Mouse (Mus musculus): ENCODE results near the gene Ubl7.

GRCm38 (mm10) chr9:57956196-57956837 lies 45.5 kb downstream of the Ubl7 start:
- TF ChIP-seq MAFK (IDR thresholded peaks at IDR 0.05; ENCODE audit: insufficient read depth, low read depth, low read length) (no peak), ZC3H11A (IDR thresholded peaks at IDR 0.05; ENCODE audit: borderline replicate concordance, low read depth, low read length) (no peak), ZNF384 (IDR thresholded peaks at IDR 0.05; ENCODE audit: low read depth, low read length) (no peak), CHD2 (IDR thresholded peaks at IDR 0.05; ENCODE audit: low read depth, low read length) (no peak)
